Mouse (Mus musculus) MEL (cell line): ENCODE results near the gene Babam1.

Experiments used
- CTCF ChIP-seq, 3 experiments: IDR thresholded peaks in 2 of 3; conservative IDR thresholded peaks in 1 of 3; 2 replicates each; pipeline ENCODE4 v1.5.1; 2011 to 2012; ENCODE audit warnings: low read length in 3 of 3, low read depth in 2 of 3, mild to moderate bottlenecking in 2 of 3, improper control_type of control experiment in 1 of 3, inconsistent platforms in 1 of 3, mixed read lengths in 1 of 3, moderate library complexity in 1 of 3; ENCODE audit not compliant: control insufficient read depth in 1 of 3, insufficient read depth in 1 of 3, poor library complexity in 1 of 3, severe bottlenecking in 1 of 3
- EP300 ChIP-seq, 2 experiments: IDR thresholded peaks; 2 replicates each; pipeline ENCODE4 v1.6.1; 2011; ENCODE audit warnings: improper control_type of control experiment in 2 of 2, low read length in 2 of 2, low read depth in 1 of 2, mild to moderate bottlenecking in 1 of 2
- GABPA ChIP-seq: IDR thresholded peaks from 2 replicates; pipeline ENCODE4 v1.6.1; 2012; ENCODE audit warnings: low read depth, mild to moderate bottlenecking, inconsistent platforms, low read length, improper control_type of control experiment, moderate library complexity
- MAX ChIP-seq: IDR thresholded peaks from 2 replicates; pipeline ENCODE4 v1.6.1; 2011; ENCODE audit warnings: low read length, improper control_type of control experiment
- MXI1 ChIP-seq: IDR thresholded peaks from 2 replicates; pipeline ENCODE4 v1.6.1; 2011; ENCODE audit warnings: mild to moderate bottlenecking, low read depth, low read length, improper control_type of control experiment
- MYC ChIP-seq: IDR thresholded peaks from 2 replicates; pipeline ENCODE4 v1.6.1; 2011; ENCODE audit warnings: low read depth, mild to moderate bottlenecking, low read length, improper control_type of control experiment, moderate library complexity
- POLR2A ChIP-seq, 2 experiments: IDR thresholded peaks; 2 replicates each; pipeline ENCODE4 v1.6.1; 2011 to 2012; ENCODE audit warnings: low read length in 2 of 2, mild to moderate bottlenecking in 2 of 2, control low read depth in 1 of 2, improper control_type of control experiment in 1 of 2, low read depth in 1 of 2, moderate library complexity in 1 of 2; ENCODE audit not compliant: control insufficient read depth in 1 of 2, insufficient read depth in 1 of 2, poor library complexity in 1 of 2
- POLR2AphosphoS5 ChIP-seq: IDR thresholded peaks from 2 replicates; pipeline ENCODE4 v1.6.1; 2012; ENCODE audit warnings: low read depth, borderline replicate concordance, mild to moderate bottlenecking, inconsistent platforms, low read length, moderate library complexity, mixed read lengths
- SMC3 ChIP-seq: IDR thresholded peaks from 2 replicates; pipeline ENCODE4 v1.6.1; 2011; ENCODE audit warnings: low read depth, low read length, improper control_type of control experiment
- TCF12 ChIP-seq: IDR thresholded peaks from 2 replicates; pipeline ENCODE4 v1.6.1; 2014; ENCODE audit warnings: low read depth, mild to moderate bottlenecking, inconsistent platforms, low read length, improper control_type of control experiment, moderate library complexity
- USF2 ChIP-seq, 2 experiments: IDR thresholded peaks; 2 replicates each; pipeline ENCODE4 v1.6.1; 2011 to 2012; ENCODE audit warnings: improper control_type of control experiment in 2 of 2, low read length in 2 of 2, borderline replicate concordance in 1 of 2, inconsistent platforms in 1 of 2, low read depth in 1 of 2, mild to moderate bottlenecking in 1 of 2; ENCODE audit not compliant: insufficient read depth in 1 of 2
- ZNF384 ChIP-seq: IDR thresholded peaks from 2 replicates; pipeline ENCODE4 v1.6.1; 2012; ENCODE audit warnings: low read depth, mild to moderate bottlenecking, inconsistent platforms, low read length, improper control_type of control experiment

DNA sequence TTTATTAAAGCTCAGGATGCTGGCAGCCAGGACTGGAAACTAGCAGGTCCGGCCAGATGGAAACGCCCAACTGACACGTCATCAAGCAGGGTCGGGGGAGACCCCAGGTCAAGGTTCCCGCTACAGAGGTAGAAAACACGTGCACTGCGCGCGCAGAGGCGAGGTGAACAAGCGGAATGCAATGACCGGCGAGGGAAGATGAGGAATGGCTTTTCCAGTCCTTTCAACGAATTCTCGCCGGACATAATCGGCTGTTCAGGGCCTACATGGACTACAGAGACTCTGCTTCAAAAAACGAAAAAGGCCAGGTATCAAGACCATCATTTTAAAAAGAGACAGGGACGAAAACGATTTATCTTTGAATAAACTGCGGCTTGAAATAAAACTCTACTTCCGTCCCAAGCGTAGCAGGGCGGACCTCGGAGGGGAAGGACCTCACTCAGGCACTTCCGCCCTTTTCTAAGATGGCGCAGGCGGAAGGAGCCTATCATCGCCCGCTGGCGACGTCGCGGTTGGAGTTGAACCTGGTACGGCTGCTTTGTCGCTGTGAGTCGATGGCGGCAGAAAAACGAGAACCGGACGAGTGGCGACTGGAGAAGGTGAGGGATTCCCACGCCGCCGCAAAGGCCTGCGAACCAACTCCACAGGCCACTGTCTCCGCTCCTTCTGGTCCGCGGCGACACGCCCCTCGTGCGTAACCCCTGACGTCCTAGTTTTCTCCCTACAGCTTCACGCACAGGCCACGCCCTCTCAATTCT lies 29.7 kb upstream of the Babam1 start, which contains the start of gene Use1:
- TF ChIP-seq POLR2AphosphoS5, result no peak
- TF ChIP-seq SMC3, result no peak
- no peak for TF ChIP-seq CTCF (IDR thresholded peaks at IDR 0.05 in 2 of 3, conservative IDR thresholded peaks at IDR 0.05 in 1 of 3; ENCODE audit: control insufficient read depth in 1 of 3, insufficient read depth in 1 of 3, low read depth in 2 of 3, low read length in 3 of 3, poor library complexity in 1 of 3, severe bottlenecking in 1 of 3)
- TF ChIP-seq ZNF384, result no peak
- TF ChIP-seq POLR2A (IDR thresholded peaks at IDR 0.05; ENCODE audit: control insufficient read depth in 1 of 2, insufficient read depth in 1 of 2, low read depth in 1 of 2, low read length in 2 of 2, poor library complexity in 1 of 2), result peak; percentile 38 to 79; a peak in 1 of 4 replicates
- peak in 1 of 2 experiments; percentile 40; a peak in 2 of 4 replicates for TF ChIP-seq EP300 (IDR thresholded peaks at IDR 0.05; ENCODE audit: low read depth in 1 of 2, low read length in 2 of 2)
- TF ChIP-seq MAX, result peak; percentile 96
- peak; percentile 96 for TF ChIP-seq MXI1
- no peak for TF ChIP-seq GABPA
- peak; percentile 95 for TF ChIP-seq MYC
- peak; percentile 53 for TF ChIP-seq TCF12
- TF ChIP-seq USF2 (IDR thresholded peaks at IDR 0.05; ENCODE audit: borderline replicate concordance in 1 of 2, insufficient read depth in 1 of 2, low read depth in 1 of 2, low read length in 2 of 2), result no peak
